Mouse (Mus musculus): ENCODE results near the gene Disp1. TPM values are rescaled to one million over a fixed set of nuclear protein-coding genes. Genes with fewer than 3 reads are reported as not detected.

Disp1 gene
- polyA plus RNA-seq, 1 experiment, result 17.0 TPM

DNA sequence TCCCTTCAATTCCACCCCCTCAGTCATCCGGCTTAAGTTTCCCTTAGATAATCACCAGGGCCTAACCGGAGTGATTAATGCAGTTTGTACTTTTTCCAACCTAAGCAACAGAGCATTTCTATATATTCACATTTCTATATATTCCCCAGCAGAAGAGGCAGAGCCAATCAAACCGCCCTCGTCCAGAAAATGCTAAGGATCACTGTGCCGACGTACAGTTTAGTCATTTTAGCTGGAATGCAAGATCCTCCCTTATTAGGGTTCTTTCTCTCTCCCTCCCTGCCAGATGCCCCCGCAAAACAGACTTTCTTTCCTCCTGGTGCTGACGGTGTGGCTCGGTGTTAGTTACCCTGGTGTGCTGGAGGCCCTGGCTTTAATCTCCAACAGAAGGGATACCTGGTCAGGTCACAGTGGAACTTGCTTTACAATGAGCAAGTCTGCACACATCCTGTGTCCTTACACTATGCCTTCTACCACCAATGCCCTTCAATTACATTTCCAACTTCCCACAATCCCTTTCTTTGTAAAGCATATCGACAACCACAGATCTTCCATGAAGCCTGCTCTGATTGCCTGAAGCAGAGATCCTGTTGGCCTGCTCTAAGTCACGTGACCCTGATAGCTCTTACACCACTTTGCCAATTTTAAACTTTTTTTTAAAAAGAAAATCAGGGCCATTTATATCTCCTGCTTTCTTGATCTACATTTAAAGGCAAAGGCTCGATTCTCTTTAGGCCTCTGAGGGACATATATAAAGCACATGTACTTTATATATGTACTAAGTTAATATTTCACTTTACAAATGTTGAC is 69.6 kb downstream of the Disp1 start:
- Histone ChIP-seq H3K79me2 (ENCODE audit: control insufficient read depth, insufficient read depth) (peaks cover 12% of the 10 kb centered on the region), H3K36me3 (ENCODE audit: control insufficient read depth, insufficient read depth) (no peaks in the 10 kb centered on the region), H3K27me3 (ENCODE audit: control insufficient read depth, insufficient read depth, insufficient read length) (no peaks in the 10 kb centered on the region), H3K4me3 (ENCODE audit: insufficient read depth, poor library complexity, severe bottlenecking) (no peak overlapping the region), H3ac (ENCODE audit: control insufficient read depth, insufficient read length, low read depth) (no peak overlapping the region), H3K79me3 (ENCODE audit: low read depth) (peaks cover 3% of the 10 kb centered on the region)
- TF ChIP-seq USF1 (IDR thresholded peaks at IDR 0.05; ENCODE audit: low read depth) (peak; percentile 77), MAX (IDR thresholded peaks at IDR 0.05) (no peak), CTCF (IDR thresholded peaks at IDR 0.05; ENCODE audit: control insufficient read depth, insufficient read depth, insufficient read length) (no peak), FOSL1 (IDR thresholded peaks at IDR 0.05; ENCODE audit: insufficient read depth, low read length, poor library complexity, severe bottlenecking) (no peak), MYOD1 (IDR thresholded peaks at IDR 0.05; ENCODE audit: control insufficient read depth, insufficient read length, low read depth) (no peak)

- Histone ChIP-seq H3K4me3 (ENCODE audit: insufficient read depth, poor library complexity, severe bottlenecking) (no peak overlapping the region), H3K27me3 (ENCODE audit: control insufficient read depth, insufficient read depth, insufficient read length) (no peaks in the 10 kb centered on the region), H3K79me2 (ENCODE audit: control insufficient read depth, insufficient read depth) (peaks cover 24% of the 10 kb centered on the region), H3K79me3 (ENCODE audit: low read depth) (peaks cover 11% of the 10 kb centered on the region), H3K36me3 (ENCODE audit: control insufficient read depth, insufficient read depth) (no peaks in the 10 kb centered on the region), H3ac (ENCODE audit: control insufficient read depth, insufficient read length, low read depth) (peak overlapping the region; percentile 15)
- no peak for TF ChIP-seq MYOD1 (IDR thresholded peaks at IDR 0.05; ENCODE audit: control insufficient read depth, insufficient read length, low read depth)
- no peak for TF ChIP-seq CTCF (IDR thresholded peaks at IDR 0.05; ENCODE audit: control insufficient read depth, insufficient read depth, insufficient read length)
- TF ChIP-seq MYOG (IDR thresholded peaks at IDR 0.05; ENCODE audit: control insufficient read depth, extremely low read depth, insufficient read length), result no peak
- TF ChIP-seq CEBPB (IDR thresholded peaks at IDR 0.05; ENCODE audit: low read depth), result no peak
- no peak for TF ChIP-seq FOSL1 (IDR thresholded peaks at IDR 0.05; ENCODE audit: insufficient read depth, low read length, poor library complexity, severe bottlenecking)
- TF ChIP-seq USF1 (IDR thresholded peaks at IDR 0.05; ENCODE audit: low read depth), result no peak
- no peak for TF ChIP-seq MAX (IDR thresholded peaks at IDR 0.05)
These were observed 70.9 kb downstream of the Disp1 start for GRCm38 (mm10) chr1:183150379-183150840.

- H3K79me2 ChIP-seq (ENCODE audit: control insufficient read depth, insufficient read depth), result peaks cover 24% of the 10 kb centered on the region
- no peaks in the 10 kb centered on the region for H3K27me3 ChIP-seq (ENCODE audit: control insufficient read depth, insufficient read depth, insufficient read length)
- H3K4me3 ChIP-seq (ENCODE audit: insufficient read depth, poor library complexity, severe bottlenecking), result no peak overlapping the region
- H3K79me3 ChIP-seq (ENCODE audit: low read depth), result peaks cover 11% of the 10 kb centered on the region
- H3ac ChIP-seq (ENCODE audit: control insufficient read depth, insufficient read length, low read depth), result no peak overlapping the region
- TF ChIP-seq CTCF (IDR thresholded peaks at IDR 0.05; ENCODE audit: control insufficient read depth, insufficient read depth, insufficient read length) (no peak), MYOD1 (IDR thresholded peaks at IDR 0.05; ENCODE audit: control insufficient read depth, insufficient read length, low read depth) (peak; percentile 21)
- no peaks in the 10 kb centered on the region for H3K36me3 ChIP-seq (ENCODE audit: control insufficient read depth, insufficient read depth)
These were observed 71.7 kb downstream of the Disp1 start for GRCm38 (mm10) chr1:183149571-183150105.

- Histone ChIP-seq H3K27me3 (ENCODE audit: control insufficient read depth, insufficient read depth, insufficient read length) (no peaks in the 10 kb centered on the region), H3K4me3 (ENCODE audit: insufficient read depth, poor library complexity, severe bottlenecking) (peak overlapping the region; percentile 33), H3K79me2 (ENCODE audit: control insufficient read depth, insufficient read depth) (peaks cover 43% of the 10 kb centered on the region), H3K36me3 (ENCODE audit: control insufficient read depth, insufficient read depth) (no peaks in the 10 kb centered on the region), H3ac (ENCODE audit: control insufficient read depth, insufficient read length, low read depth) (peak overlapping the region; percentile 35), H3K79me3 (ENCODE audit: low read depth) (peaks cover 28% of the 10 kb centered on the region)
- TF ChIP-seq MYOD1 (IDR thresholded peaks at IDR 0.05; ENCODE audit: control insufficient read depth, insufficient read length, low read depth) (peak; percentile 34), CTCF (IDR thresholded peaks at IDR 0.05; ENCODE audit: control insufficient read depth, insufficient read depth, insufficient read length) (no peak), MAX (IDR thresholded peaks at IDR 0.05) (no peak), MYOG (IDR thresholded peaks at IDR 0.05; ENCODE audit: control insufficient read depth, extremely low read depth, insufficient read length) (no peak), CEBPB (IDR thresholded peaks at IDR 0.05; ENCODE audit: low read depth) (peak; percentile 8), USF1 (IDR thresholded peaks at IDR 0.05; ENCODE audit: low read depth) (no peak), FOSL1 (IDR thresholded peaks at IDR 0.05; ENCODE audit: insufficient read depth, low read length, poor library complexity, severe bottlenecking) (no peak)
These were observed 73.9 kb downstream of the Disp1 start for GRCm38 (mm10) chr1:183147438-183147841.

DNA sequence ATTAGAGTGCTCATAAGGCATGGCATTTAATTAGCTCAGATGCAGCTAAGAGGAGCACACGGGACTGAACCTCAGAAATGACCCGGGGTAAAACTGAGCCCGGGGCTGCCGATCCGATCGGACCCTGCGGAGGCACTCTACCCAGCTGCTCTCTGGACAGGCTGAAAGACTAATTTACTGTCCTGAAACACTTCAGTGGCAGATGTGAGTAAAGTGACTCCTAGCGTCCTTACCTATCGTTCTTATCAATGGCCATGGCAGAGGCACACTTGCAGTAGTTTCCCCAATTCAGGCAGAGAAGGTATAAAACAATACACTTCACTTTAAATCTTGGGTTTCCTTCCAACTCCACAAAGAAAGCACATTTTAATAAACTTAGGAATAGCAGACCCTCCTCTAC is 74.5 kb downstream of the Disp1 start:
- no peaks in the 10 kb centered on the region for H3K36me3 ChIP-seq (ENCODE audit: control insufficient read depth, insufficient read depth)
- peak overlapping the region; percentile 65 for H3ac ChIP-seq (ENCODE audit: control insufficient read depth, insufficient read length, low read depth)
- H3K79me3 ChIP-seq (ENCODE audit: low read depth), result peaks cover 32% of the 10 kb centered on the region
- H3K27me3 ChIP-seq (ENCODE audit: control insufficient read depth, insufficient read depth, insufficient read length), result no peaks in the 10 kb centered on the region
- H3K79me2 ChIP-seq (ENCODE audit: control insufficient read depth, insufficient read depth), result peaks cover 50% of the 10 kb centered on the region
- TF ChIP-seq USF1 (IDR thresholded peaks at IDR 0.05; ENCODE audit: low read depth) (no peak), CEBPB (IDR thresholded peaks at IDR 0.05; ENCODE audit: low read depth) (no peak), MYOG (IDR thresholded peaks at IDR 0.05; ENCODE audit: control insufficient read depth, extremely low read depth, insufficient read length) (no peak), FOSL1 (IDR thresholded peaks at IDR 0.05; ENCODE audit: insufficient read depth, low read length, poor library complexity, severe bottlenecking) (no peak), MYOD1 (IDR thresholded peaks at IDR 0.05; ENCODE audit: control insufficient read depth, insufficient read length, low read depth) (no peak), CTCF (IDR thresholded peaks at IDR 0.05; ENCODE audit: control insufficient read depth, insufficient read depth, insufficient read length) (no peak), MAX (IDR thresholded peaks at IDR 0.05) (no peak)
- peak overlapping the region; percentile 33 for H3K4me3 ChIP-seq (ENCODE audit: insufficient read depth, poor library complexity, severe bottlenecking)

Data from C2C12 (cell line).